Comparison of ENCODE assay signal across 13 mouse cellular contexts in the genomic region with DNA sequence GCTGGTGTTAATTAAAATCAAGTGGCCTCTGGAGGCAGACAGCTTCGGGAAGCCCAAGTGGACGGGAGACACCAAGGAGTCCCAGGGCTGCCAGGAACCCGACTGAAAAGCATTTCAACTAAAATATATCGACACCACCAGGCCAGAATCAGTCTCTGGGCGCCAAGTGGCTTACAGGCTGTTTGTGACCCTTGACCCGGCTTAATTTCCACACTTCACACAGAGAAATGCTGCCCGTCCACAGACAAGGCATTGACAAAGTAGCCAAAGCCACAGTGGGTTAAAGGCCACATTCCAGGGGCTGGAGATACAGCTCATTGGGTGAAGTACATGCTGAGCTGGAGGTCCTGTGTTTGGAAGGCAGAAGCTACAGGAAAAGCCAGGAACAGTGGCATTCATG. TPM values are rescaled to one million over a fixed set of nuclear protein-coding genes. Genes with fewer than 3 reads are reported as not detected.
A peak's percentile ranks its signal among the peaks of the same experiment; 100 is the strongest.
DNase-seq lines count a peak whose midpoint lies in the region; ATAC-seq and TF ChIP-seq lines count a peak whose summit lies in the region.
"Had no signal": no experiment of that assay in that cellular context is flagged by ENCODE, and none has a peak within 500 bp of the region (broad histone marks: within the 10 kb centered on the region; RNA-seq: fewer than 3 reads in every experiment).

No protein-coding gene starts in this region.

- TF ChIP-seq CTCF in liver, postnatal 0 days (IDR thresholded peaks at IDR 0.05; ENCODE audit: low read depth) = no peak
- no peak for TF ChIP-seq CTCF in forebrain, postnatal 0 days (IDR thresholded peaks at IDR 0.05; ENCODE audit: low read depth)

- H3K27ac ChIP-seq in liver, postnatal 0 days (ENCODE audit: low read depth) = no peak overlapping the region
- H3K27ac ChIP-seq in brown adipose tissue, adult 24 weeks (replicated peaks; ENCODE audit: low read depth, low read length) = 0 out of 2 replicates have a peak overlapping the region, but pooled peaks have one; percentile 44
- no peak overlapping the region for H3K27ac ChIP-seq in limb, embryonic 11.5 days (replicated peaks; ENCODE audit: low read depth, low read length)
- H3K27ac ChIP-seq in forebrain, postnatal 0 days (ENCODE audit: low read depth, low read length) = no peak overlapping the region
- H3K27ac ChIP-seq: liver, embryonic 14.5 days; midbrain, embryonic 15.5 days had no signal

- WGBS in liver, postnatal 0 days (ENCODE audit: insufficient replicate concordance) = 58% methylated on average over 7 of the region's 7 CpGs
- 13% methylated on average over 7 of the region's 7 CpGs for WGBS in limb, embryonic 11.5 days
- 64% methylated on average over 7 of the region's 7 CpGs for WGBS in forebrain, postnatal 0 days

- no peaks in the 10 kb centered on the region for H3K4me1 ChIP-seq in liver, postnatal 0 days (ENCODE audit: insufficient read depth)
- peaks cover 11% of the 10 kb centered on the region for H3K4me1 ChIP-seq in brown adipose tissue, adult 24 weeks (ENCODE audit: control insufficient read depth, insufficient read depth, insufficient read length, low read length)
- 0 out of 2 replicates have a peak, but pooled peaks cover 3% of the 10 kb centered on the region for H3K4me1 ChIP-seq in limb, embryonic 11.5 days (ENCODE audit: control insufficient read depth, insufficient read depth, low read length)
- no peaks in the 10 kb centered on the region for H3K4me1 ChIP-seq in forebrain, postnatal 0 days (ENCODE audit: insufficient read depth)

- H3K9me3 ChIP-seq in liver, postnatal 0 days (ENCODE audit: low read length) = no peaks in the 10 kb centered on the region
- H3K9me3 ChIP-seq in limb, embryonic 11.5 days (ENCODE audit: control insufficient read depth, low read length) = no peaks in the 10 kb centered on the region
- H3K9me3 ChIP-seq in forebrain, postnatal 0 days (ENCODE audit: low read length) = no peaks in the 10 kb centered on the region
- H3K9me3 ChIP-seq: midbrain, embryonic 15.5 days had no signal

- peak; percentile 64 for ATAC-seq in liver, postnatal 0 days
- ATAC-seq in limb, embryonic 11.5 days (ENCODE audit: insufficient number of reproducible peaks, low FRiP score, low TSS enrichment, low read depth) = no peak
- ATAC-seq in megakaryocyte, adult 5-6 weeks (ENCODE audit: poor library complexity, severe bottlenecking) = no peak
- no peak for ATAC-seq in forebrain, postnatal 0 days
- ATAC-seq: intestine, embryonic 16.5 days; midbrain, embryonic 15.5 days had no signal

- H3K27me3 ChIP-seq in liver, postnatal 0 days (ENCODE audit: insufficient read depth, low read length) = no peaks in the 10 kb centered on the region
- H3K27me3 ChIP-seq in limb, embryonic 11.5 days (ENCODE audit: control insufficient read depth, insufficient read depth, low read length) = no peaks in the 10 kb centered on the region
- H3K27me3 ChIP-seq in forebrain, postnatal 0 days (ENCODE audit: insufficient read depth, low read length) = no peaks in the 10 kb centered on the region
- H3K27me3 ChIP-seq: midbrain, embryonic 15.5 days had no signal

- no peak overlapping the region for H3K4me2 ChIP-seq in liver, postnatal 0 days (ENCODE audit: low read depth, low read length)
- no peak overlapping the region for H3K4me2 ChIP-seq in limb, embryonic 11.5 days (ENCODE audit: low read depth, severe bottlenecking)
- no peak overlapping the region for H3K4me2 ChIP-seq in forebrain, postnatal 0 days (ENCODE audit: low read depth)
- H3K4me2 ChIP-seq: midbrain, embryonic 15.5 days had no signal

- H3K4me3 ChIP-seq in liver, postnatal 0 days (ENCODE audit: low read depth, low read length) = no peak overlapping the region
- H3K4me3 ChIP-seq in brown adipose tissue, adult 24 weeks (ENCODE audit: insufficient read depth, low read depth, low read length) = no peak overlapping the region
- H3K4me3 ChIP-seq in limb, embryonic 11.5 days (ENCODE audit: low read depth, low read length) = no peak overlapping the region
- no peak overlapping the region for H3K4me3 ChIP-seq in forebrain, postnatal 0 days (ENCODE audit: low read depth, low read length)
- H3K4me3 ChIP-seq: midbrain, embryonic 15.5 days had no signal

- no peak for DNase-seq in liver, postnatal 0 days
- DNase-seq in liver = no peak
- DNase-seq in hindlimb bud, embryonic 11.5 days (ENCODE audit: extremely low spot score, low read depth, low spot score) = peak; percentile 10
- peak; percentile 28 for DNase-seq in limb, embryonic 11.5 days (ENCODE audit: low spot score)
- no peak for DNase-seq in forebrain, postnatal 0 days
- DNase-seq: cerebellum, postnatal 14 days; right cerebral cortex, postnatal 14 days; thymus, postnatal 36 days had no signal

- H3K36me3 ChIP-seq in liver, postnatal 0 days (replicated peaks; ENCODE audit: insufficient read depth, low read length) = no peaks in the 10 kb centered on the region
- H3K36me3 ChIP-seq in limb, embryonic 11.5 days (ENCODE audit: control insufficient read depth, insufficient read depth, low read length) = no peaks in the 10 kb centered on the region
- H3K36me3 ChIP-seq in forebrain, postnatal 0 days (ENCODE audit: insufficient read depth) = no peaks in the 10 kb centered on the region
- H3K36me3 ChIP-seq: midbrain, embryonic 15.5 days had no signal

- TF ChIP-seq EP300 in liver, postnatal 0 days (IDR thresholded peaks at IDR 0.05; ENCODE audit: low read depth) = no peak

- H3K9ac ChIP-seq in liver, postnatal 0 days (replicated peaks) = no peak overlapping the region
- no peak overlapping the region for H3K9ac ChIP-seq in limb, embryonic 11.5 days (ENCODE audit: low read length)
- H3K9ac ChIP-seq in forebrain, postnatal 0 days = no peak overlapping the region
- H3K9ac ChIP-seq: liver, embryonic 14.5 days; midbrain, embryonic 15.5 days had no signal

RNA-seq across cellular contexts. Expression of a gene that starts 54.8 kb away (rescaled TPM):
- not detected in 2 replicates for polyA plus RNA-seq in liver, postnatal 0 days (2015; fragmentation: Nextera tagmentation; extraction: Ambion mirVana)
- polyA plus RNA-seq in brown adipose tissue, adult 24 weeks (2012; ENCODE audit: insufficient read depth, insufficient read length, missing spikeins) = not detected in 2 replicates
- 0.13 and 0.21 TPM in 2 replicates for polyA plus RNA-seq in limb, embryonic 11.5 days (2014; fragmentation: Nextera tagmentation; extraction: Ambion mirVana)
- not detected in 2 replicates for total RNA-seq in megakaryocyte, adult 5-6 weeks (2015)
- not detected in 2 replicates for total RNA-seq in megakaryocyte, adult 5-6 weeks (2017)
- 46.3 and 73.8 TPM in 2 replicates for total RNA-seq in forebrain, postnatal 0 days (2014; rRNA removed)
- polyA plus RNA-seq in forebrain, postnatal 0 days (2015; fragmentation: Nextera tagmentation; extraction: Ambion mirVana) = 28.3 and 48.4 TPM in 2 replicates

Comparison
In these comparisons a context has a peak if more than half of its experiments do, and no peak if none do; other contexts are left out.
1. DNase-seq: peak in hindlimb bud, embryonic 11.5 days (single experiment) and limb, embryonic 11.5 days (single experiment); none in liver, postnatal 0 days (single experiment), liver (single experiment) and forebrain, postnatal 0 days (single experiment).
2. RNA of a gene that starts 54.8 kb away (polyA plus RNA-seq): 28.3 to 48.4 TPM in forebrain, postnatal 0 days; 0.13 to 0.21 TPM in limb, embryonic 11.5 days, not detected in liver, postnatal 0 days and not detected in brown adipose tissue, adult 24 weeks; every median in the first group is over 10 times any median in the second.